Mouse (Mus musculus) intestine, embryonic 15.5 days (tissue): ENCODE measurements around the gene Ppfia2. TPM values are rescaled to one million over a fixed set of nuclear protein-coding genes. Genes with fewer than 3 reads are reported as not detected.

ENCODE experiments used
- ATAC-seq: fragments of 200-750 bp; cut with Nextera tagmentation; 2 replicates; pipeline ENCODE4 v1.8.0; 2017; ENCODE audit warnings: moderate TSS enrichment, moderate library complexity
- H3K27ac ChIP-seq: fragments of 300-500 bp; sonication (generic); 2 replicates; pipeline ENCODE4 v1.5.1; 2015; ENCODE audit warnings: mild to moderate bottlenecking, inconsistent platforms
- H3K27me3 ChIP-seq: fragments of 300-500 bp; sonication (generic); replicated peaks from 2 replicates; pipeline ENCODE4 v1.6.1; 2015; ENCODE audit warnings: inconsistent platforms
- H3K36me3 ChIP-seq: fragments of 300-500 bp; sonication (generic); 2 replicates; pipeline ENCODE4 v1.6.1; 2015; ENCODE audit warnings: inconsistent platforms
- H3K4me1 ChIP-seq: fragments of 300-500 bp; sonication (generic); replicated peaks from 2 replicates; pipeline ENCODE4 v1.6.1; 2015; ENCODE audit warnings: inconsistent platforms
- H3K4me2 ChIP-seq: fragments of 300-500 bp; sonication (generic); replicated peaks from 2 replicates; pipeline ENCODE4 v1.6.1; 2015; ENCODE audit warnings: mild to moderate bottlenecking, inconsistent platforms
- H3K4me3 ChIP-seq: fragments of 300-500 bp; sonication (generic); replicated peaks from 2 replicates; pipeline ENCODE4 v1.5.1; 2015; ENCODE audit warnings: inconsistent platforms
- H3K9ac ChIP-seq: fragments of 300-500 bp; sonication (generic); 2 replicates; pipeline ENCODE4 v1.6.1; 2015; ENCODE audit warnings: inconsistent platforms
- H3K9me3 ChIP-seq: fragments of 300-500 bp; sonication (generic); 2 replicates; pipeline ENCODE4 v1.6.1; 2016; ENCODE audit warnings: inconsistent platforms
- WGBS: fragments of 180-500 bp; shearing (Covaris S2); methylation state at CpG from one replicate; pipeline ENCODE4 v1.1.7; 2015; 5-methylcytosine and 5-hydroxymethylcytosine counted together
- polyA plus RNA-seq: library from polyadenylated mRNA; unstranded; fragments of >200 nt; fragmentation: Nextera tagmentation; extraction: Ambion mirVana; gene quantifications from 2 replicates; pipeline ENCODE4 v1.2.1, GENCODE M21; 2015

Gene Ppfia2
- polyA plus RNA-seq, 1 experiment from 2014 or later: 0.74 TPM

DNA sequence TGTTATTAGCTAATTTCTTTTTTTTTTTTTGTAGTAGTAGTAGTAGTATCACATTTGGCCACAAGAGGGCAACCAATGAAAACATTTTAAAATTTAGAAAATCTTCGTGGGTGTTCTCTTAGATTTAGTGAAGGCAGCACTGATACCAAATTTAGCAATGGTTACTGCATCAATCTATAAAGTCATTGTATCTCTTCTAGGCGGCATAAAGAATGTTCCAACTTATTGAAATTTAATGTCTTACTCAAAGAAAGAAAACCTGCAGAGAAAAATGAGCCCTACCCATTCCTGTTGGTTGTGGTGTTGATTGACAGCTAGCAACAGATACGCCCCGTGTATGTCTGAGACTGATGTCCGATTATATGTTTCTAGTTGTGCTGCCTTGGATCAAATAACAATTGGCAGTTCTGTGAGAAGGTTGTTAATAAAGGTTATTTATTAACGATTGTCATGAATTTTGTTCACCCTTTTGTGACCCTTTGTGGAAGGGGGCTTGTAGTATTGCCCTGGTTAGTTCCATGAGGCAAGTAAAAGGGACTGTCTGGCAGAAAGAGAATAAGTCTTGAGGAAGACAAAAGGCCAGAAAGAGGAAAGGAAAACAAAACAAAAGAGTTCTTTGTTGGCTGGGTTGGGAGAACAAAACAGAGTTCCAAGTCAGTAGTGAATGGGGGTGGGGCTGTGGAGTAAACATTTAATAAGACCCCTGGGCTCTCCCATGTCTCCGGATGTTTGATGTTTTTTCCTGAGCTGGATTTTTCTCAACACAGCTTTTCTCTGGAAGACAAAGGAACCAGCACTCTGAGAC lies 139.2 kb downstream of the Ppfia2 start:
- Histone ChIP-seq H3K9ac (no peak overlapping the region), H3K36me3 (no peaks in the 10 kb centered on the region), H3K27me3 (no peaks in the 10 kb centered on the region), H3K4me3 (no peak overlapping the region), H3K9me3 (no peaks in the 10 kb centered on the region), H3K27ac (no peak overlapping the region), H3K4me1 (no peaks in the 10 kb centered on the region), H3K4me2 (no peak overlapping the region)
- WGBS: 28% methylated on average over 7 of the region's 7 CpGs
- ATAC-seq: peak; percentile 55; the same call in 1 of the 2 replicates

DNA sequence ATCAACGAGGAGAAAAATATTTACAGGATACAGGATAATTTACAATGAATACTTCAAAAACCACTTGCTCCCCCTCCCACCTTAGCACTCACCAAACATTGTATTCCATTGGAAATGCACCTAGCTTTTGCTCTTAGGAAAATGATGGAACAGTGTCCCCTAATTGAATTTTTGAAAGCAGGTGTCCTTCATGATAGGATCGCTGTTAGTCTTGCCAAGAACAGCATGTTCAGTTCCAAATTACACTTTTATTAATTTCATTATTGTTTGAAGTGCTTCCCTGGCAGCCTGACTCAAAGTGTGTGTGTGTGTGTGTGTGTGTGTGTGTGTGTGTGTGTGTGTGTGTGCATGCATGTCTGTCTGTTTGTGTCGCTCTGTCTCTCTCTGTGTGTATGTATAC lies 140.1 kb downstream of the Ppfia2 start:
- Histone ChIP-seq H3K4me1 (no peaks in the 10 kb centered on the region), H3K4me3 (no peak overlapping the region), H3K27me3 (no peaks in the 10 kb centered on the region), H3K4me2 (no peak overlapping the region), H3K9ac (no peak overlapping the region), H3K27ac (no peak overlapping the region), H3K9me3 (no peaks in the 10 kb centered on the region), H3K36me3 (no peaks in the 10 kb centered on the region)
- ATAC-seq: no peak
- 82% methylated on average over 3 of the region's 3 CpGs for WGBS

DNA sequence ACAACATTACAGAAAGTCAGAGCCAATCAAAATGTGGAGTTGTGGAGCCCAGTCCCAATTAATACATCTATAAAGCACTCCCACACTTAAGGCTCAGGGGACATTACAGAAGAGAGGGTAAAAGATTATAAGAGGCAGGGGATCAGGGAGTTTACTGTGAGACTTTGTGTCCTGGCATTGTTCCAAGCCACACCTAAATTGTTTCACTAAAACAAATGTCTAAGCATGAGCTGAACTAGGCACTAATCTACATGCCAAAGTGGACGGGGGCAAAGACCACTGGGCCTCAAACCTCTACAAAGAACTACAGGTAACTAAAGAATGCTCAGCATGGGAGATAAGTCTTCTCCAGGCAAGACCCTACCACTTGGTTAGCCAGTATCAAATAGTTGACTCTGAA lies 148.1 kb downstream of the Ppfia2 start:
- 73% methylated on average over 1 of the region's 1 CpGs for WGBS
- no peaks in the 10 kb centered on the region for H3K9me3 ChIP-seq
- ATAC-seq: peak; percentile 81

DNA sequence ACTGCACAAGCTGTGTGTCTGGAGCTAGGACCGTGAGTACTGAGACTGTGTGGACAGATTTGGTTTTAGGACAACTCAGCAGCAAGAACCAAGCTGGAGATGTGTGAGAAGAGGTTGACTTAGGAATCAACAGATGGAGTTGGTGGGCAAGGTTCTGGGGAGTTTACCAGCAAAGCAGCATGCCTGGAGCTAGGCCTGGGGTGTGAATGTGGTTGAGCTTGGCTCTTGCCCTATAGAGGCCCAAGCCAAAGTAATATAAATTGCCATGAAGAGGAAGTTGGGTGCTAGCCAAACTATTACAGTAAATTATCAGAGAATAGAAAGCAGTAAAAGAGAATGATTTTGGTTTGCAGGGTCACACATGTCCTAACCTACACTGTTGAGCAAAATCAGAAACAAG lies 150.8 kb downstream of the Ppfia2 start:
- ATAC-seq: no peak
- no peaks in the 10 kb centered on the region for H3K27me3 ChIP-seq
- H3K4me1 ChIP-seq: no peaks in the 10 kb centered on the region
- WGBS: 93% methylated on average over 1 of the region's 1 CpGs
- H3K27ac ChIP-seq: no peak overlapping the region
- H3K9me3 ChIP-seq: no peaks in the 10 kb centered on the region
- H3K4me2 ChIP-seq: no peak overlapping the region
- no peaks in the 10 kb centered on the region for H3K36me3 ChIP-seq
- H3K9ac ChIP-seq: no peak overlapping the region
- H3K4me3 ChIP-seq: no peak overlapping the region

More for the DNA sequence above, 148.1 kb downstream of the Ppfia2 start:
- Histone ChIP-seq H3K36me3 (no peaks in the 10 kb centered on the region), H3K27me3 (no peaks in the 10 kb centered on the region), H3K9ac (no peak overlapping the region), H3K4me2 (no peak overlapping the region), H3K27ac (no peak overlapping the region), H3K4me1 (no peaks in the 10 kb centered on the region), H3K4me3 (no peak overlapping the region)

DNA sequence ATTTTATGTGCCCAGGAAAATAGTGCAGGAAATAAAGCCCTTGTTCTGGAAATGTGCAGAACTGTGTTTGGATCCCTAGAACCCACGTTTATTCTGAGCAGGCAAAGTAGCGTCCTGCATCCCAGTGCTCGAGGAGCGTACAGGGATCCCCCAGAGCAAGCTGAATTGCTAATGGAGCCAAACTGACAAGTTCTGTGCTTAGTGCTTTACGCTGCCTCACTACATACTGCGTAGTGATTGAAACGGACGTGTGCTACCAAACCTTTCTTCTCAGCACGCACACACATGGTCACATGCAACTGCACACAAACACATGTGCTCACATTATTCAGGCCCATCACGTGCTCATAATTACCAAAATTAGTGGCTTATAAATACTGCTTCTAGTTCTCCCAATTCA lies 153.2 kb downstream of the Ppfia2 start:
- no peaks in the 10 kb centered on the region for H3K36me3 ChIP-seq
- no peaks in the 10 kb centered on the region for H3K27me3 ChIP-seq
- no peak overlapping the region for H3K9ac ChIP-seq
- ATAC-seq: no peak
- no peak overlapping the region for H3K27ac ChIP-seq
- 82% methylated on average over 10 of the region's 10 CpGs for WGBS
- H3K4me3 ChIP-seq: no peak overlapping the region
- no peaks in the 10 kb centered on the region for H3K4me1 ChIP-seq
- H3K9me3 ChIP-seq: no peaks in the 10 kb centered on the region
- no peak overlapping the region for H3K4me2 ChIP-seq

DNA sequence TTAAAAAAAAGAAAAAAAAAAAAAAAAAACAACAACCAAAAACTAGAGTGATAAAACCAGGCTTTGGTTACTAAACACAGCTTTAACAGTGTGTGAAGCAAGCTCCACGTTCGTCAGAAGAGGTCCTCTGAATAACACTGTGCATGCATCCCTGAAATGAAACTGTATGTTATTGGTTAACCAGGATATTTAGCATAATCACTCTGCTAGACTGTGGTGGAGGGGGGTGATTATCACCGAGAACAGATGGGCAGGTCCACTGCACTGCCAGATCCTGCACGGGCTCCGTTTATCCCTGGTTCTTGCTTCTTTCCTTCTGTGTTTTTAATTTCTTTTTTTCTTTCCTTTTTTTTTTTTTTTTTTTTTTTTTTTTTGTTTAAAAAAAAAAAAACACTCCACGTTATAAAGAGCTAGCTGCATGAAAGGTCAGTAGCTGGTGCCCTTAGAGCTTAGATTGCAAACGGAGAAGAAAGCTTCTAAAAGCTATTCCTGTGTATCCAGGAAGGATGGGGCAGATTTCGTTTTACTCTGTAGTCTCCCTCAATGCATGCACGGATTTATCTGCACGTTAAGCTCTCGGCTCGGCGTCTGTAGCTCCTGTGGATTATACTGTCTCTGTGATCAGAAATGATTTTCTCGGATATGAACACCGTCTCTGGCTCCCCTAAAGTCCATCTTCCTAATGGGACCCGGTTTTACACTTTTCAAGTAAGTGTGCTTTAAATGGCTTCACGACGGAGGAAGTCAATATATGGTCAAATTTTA lies 162.2 kb downstream of the Ppfia2 start:
- no peak overlapping the region for H3K9ac ChIP-seq
- peak overlapping the region; percentile 33 for H3K4me2 ChIP-seq
- H3K4me3 ChIP-seq: 0 out of 2 replicates have a peak overlapping the region, but pooled peaks have one; percentile 6
- H3K4me1 ChIP-seq: no peaks in the 10 kb centered on the region
- H3K27ac ChIP-seq: no peak overlapping the region
- WGBS: 38% methylated on average over 18 of the region's 18 CpGs
- H3K9me3 ChIP-seq: no peaks in the 10 kb centered on the region
- H3K27me3 ChIP-seq: no peaks in the 10 kb centered on the region
- no peaks in the 10 kb centered on the region for H3K36me3 ChIP-seq
- ATAC-seq: peak; percentile 85

DNA sequence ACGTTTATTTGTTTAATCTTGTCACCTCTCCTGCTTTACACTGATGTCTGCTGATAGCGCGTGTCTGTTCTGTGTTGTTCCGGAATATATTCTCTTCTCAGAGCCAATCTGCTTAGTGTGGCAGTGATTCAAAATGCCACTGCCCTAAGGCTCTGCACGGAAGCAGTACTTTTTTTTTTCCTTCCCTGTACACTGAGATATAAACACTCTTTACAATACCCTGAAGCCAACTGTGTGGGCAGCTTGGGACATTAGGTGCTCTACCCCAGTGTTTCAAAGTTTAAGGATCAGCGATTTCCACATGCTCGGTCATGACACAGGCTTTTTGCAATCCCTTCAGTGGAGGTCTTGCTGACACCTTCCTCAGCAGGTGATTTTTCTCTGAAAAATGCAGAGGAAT lies 163.8 kb downstream of the Ppfia2 start:
- Histone ChIP-seq H3K9me3 (no peaks in the 10 kb centered on the region), H3K27ac (no peak overlapping the region), H3K27me3 (no peaks in the 10 kb centered on the region), H3K9ac (no peak overlapping the region), H3K4me3 (no peak overlapping the region), H3K36me3 (no peaks in the 10 kb centered on the region), H3K4me2 (no peak overlapping the region), H3K4me1 (no peaks in the 10 kb centered on the region)
- no peak for ATAC-seq
- 62% methylated on average over 7 of the region's 7 CpGs for WGBS

DNA sequence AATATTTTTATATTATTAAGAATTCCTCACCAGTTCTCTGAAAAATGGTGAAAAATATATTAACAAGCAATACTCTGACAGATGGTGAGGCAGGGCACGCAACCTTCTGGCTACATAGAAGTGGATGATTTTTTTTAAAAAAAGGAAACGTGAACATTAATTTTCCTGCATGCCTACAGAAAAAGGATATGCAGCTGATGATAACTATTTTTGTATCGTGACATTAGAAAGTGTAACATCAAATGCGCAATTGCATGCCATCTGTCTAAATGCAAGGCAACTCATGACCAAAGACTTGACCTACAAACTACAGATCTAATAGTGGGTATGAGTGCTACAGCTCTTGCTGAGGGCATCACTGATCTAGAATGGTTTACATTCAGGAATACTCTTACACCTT lies 182.1 kb downstream of the Ppfia2 start:
- ATAC-seq: no peak
- no peaks in the 10 kb centered on the region for H3K36me3 ChIP-seq
- no peak overlapping the region for H3K4me3 ChIP-seq
- H3K27me3 ChIP-seq: no peaks in the 10 kb centered on the region
- H3K4me2 ChIP-seq: no peak overlapping the region
- no peaks in the 10 kb centered on the region for H3K9me3 ChIP-seq
- no peak overlapping the region for H3K9ac ChIP-seq
- H3K4me1 ChIP-seq: no peaks in the 10 kb centered on the region
- WGBS: 88% methylated on average over 4 of the region's 4 CpGs
- no peak overlapping the region for H3K27ac ChIP-seq

DNA sequence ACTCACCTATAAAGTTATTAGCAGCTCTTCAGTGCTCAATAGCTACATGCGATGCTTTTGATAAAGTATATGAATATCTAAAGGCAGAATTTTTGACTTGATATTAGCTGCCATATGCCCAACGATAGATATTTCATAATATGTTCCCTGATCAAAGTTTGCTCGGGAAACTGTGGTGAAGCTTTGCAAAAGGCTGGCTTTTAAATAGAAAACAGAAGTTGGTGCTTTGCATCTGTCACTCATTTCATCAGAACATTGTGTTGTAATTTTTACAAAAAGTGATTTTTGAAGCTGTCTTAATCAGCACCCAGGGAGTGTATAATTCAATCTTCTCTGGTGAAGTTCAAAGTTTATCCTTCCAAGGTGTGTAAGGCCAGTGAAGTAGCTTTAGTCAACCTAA lies 195.1 kb downstream of the Ppfia2 start:
- Histone ChIP-seq H3K9ac (no peak overlapping the region), H3K9me3 (no peaks in the 10 kb centered on the region), H3K36me3 (no peaks in the 10 kb centered on the region), H3K4me3 (no peak overlapping the region), H3K4me1 (no peaks in the 10 kb centered on the region), H3K27me3 (no peaks in the 10 kb centered on the region), H3K27ac (no peak overlapping the region), H3K4me2 (no peak overlapping the region)
- no peak for ATAC-seq
- WGBS: 92% methylated on average over 3 of the region's 3 CpGs

DNA sequence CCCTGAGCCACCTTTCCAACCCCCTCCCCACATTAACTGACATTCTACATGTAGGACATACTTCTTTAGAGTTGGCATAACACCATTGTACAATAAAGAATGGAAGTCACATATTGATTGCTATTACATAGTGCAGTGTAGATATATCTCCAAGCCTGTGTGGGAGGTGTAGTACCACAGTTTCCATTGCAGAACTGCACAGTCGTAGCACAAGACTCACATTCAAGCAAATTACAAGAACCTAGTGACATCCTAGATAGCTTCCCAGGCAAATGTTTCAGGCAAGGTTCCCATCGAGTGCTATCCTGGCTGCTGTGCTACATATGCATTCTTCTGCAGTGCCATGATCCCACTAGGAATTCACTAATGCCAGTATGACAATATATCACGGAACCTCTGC lies 200.0 kb downstream of the Ppfia2 start:
- Histone ChIP-seq H3K4me2 (no peak overlapping the region), H3K27me3 (no peaks in the 10 kb centered on the region), H3K27ac (no peak overlapping the region), H3K36me3 (no peaks in the 10 kb centered on the region), H3K9ac (no peak overlapping the region), H3K4me1 (no peaks in the 10 kb centered on the region), H3K9me3 (no peaks in the 10 kb centered on the region), H3K4me3 (no peak overlapping the region)
- WGBS: 82% methylated on average over 3 of the region's 3 CpGs
- ATAC-seq: no peak

DNA sequence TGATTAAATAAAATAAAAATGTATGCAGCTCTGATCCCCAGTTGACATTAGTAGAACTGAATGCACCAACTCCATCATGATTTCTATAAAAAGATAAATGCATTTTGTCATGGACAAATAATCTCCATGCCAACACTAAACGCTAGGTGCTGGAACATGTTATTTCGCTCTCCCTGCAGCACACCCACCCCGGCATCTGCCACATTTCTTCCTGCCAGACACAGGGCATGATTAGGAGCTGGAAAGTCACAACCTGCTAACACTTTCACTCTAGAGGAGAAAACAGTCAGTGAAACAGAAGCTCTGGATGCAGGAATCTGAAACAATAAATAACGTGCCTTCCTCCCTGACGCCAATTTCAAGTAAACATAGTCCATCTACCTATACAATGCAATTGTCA lies 211.3 kb downstream of the Ppfia2 start:
- Histone ChIP-seq H3K9me3 (no peaks in the 10 kb centered on the region), H3K9ac (no peak overlapping the region), H3K36me3 (no peaks in the 10 kb centered on the region), H3K27me3 (no peaks in the 10 kb centered on the region), H3K4me2 (no peak overlapping the region), H3K4me3 (no peak overlapping the region), H3K4me1 (no peaks in the 10 kb centered on the region), H3K27ac (no peak overlapping the region)
- WGBS: 80% methylated on average over 5 of the region's 5 CpGs
- no peak for ATAC-seq

DNA sequence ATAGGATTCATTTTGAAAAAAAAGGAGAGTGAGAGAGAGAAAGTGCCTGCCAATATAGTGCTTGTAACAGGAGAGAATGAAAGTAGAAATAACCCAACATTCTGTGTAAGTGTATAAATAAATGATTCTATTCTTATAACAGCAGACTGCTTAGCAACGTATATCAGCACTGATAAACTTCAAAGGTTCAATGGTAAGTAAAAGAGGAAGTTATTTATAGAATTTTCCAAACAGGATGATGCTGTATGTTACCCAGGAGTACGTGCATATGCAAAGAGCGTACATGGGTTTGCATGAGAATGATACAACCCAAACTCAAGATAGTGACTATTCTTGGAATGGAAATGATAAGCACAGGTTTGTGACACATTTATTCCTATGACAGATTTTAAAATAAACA lies 215.4 kb downstream of the Ppfia2 start:
- Histone ChIP-seq H3K27ac (no peak overlapping the region), H3K4me2 (no peak overlapping the region), H3K36me3 (no peaks in the 10 kb centered on the region), H3K4me1 (no peaks in the 10 kb centered on the region), H3K4me3 (no peak overlapping the region), H3K27me3 (no peaks in the 10 kb centered on the region), H3K9ac (no peak overlapping the region), H3K9me3 (no peaks in the 10 kb centered on the region)
- ATAC-seq: no peak
- 67% methylated on average over 3 of the region's 3 CpGs for WGBS

DNA sequence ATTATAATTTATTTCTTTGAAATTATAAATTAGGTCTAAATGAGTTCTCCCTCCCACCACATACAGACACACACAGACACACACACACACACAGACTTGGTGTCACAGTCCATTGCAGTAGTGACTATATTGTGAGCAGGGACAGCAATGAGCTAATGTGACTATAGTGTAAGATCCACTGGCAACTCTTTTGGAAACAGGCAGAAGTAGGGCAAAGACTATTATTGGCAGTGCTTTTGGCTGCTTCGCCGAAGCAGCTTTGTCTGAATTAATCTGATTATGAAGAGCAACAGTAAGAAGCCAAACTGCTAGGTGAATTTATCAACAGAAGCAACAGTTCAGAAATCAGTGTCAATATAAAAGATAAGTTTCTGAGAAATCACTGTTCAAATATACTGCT lies 249.8 kb downstream of the Ppfia2 start:
- WGBS: 77% methylated on average over 2 of the region's 2 CpGs

More for the DNA sequence above, 249.8 kb downstream of the Ppfia2 start:
- H3K36me3 ChIP-seq: no peaks in the 10 kb centered on the region
- no peak overlapping the region for H3K27ac ChIP-seq
- no peaks in the 10 kb centered on the region for H3K4me1 ChIP-seq
- ATAC-seq: no peak
- H3K27me3 ChIP-seq: no peaks in the 10 kb centered on the region
- no peak overlapping the region for H3K4me2 ChIP-seq
- H3K9ac ChIP-seq: no peak overlapping the region
- H3K9me3 ChIP-seq: no peaks in the 10 kb centered on the region
- H3K4me3 ChIP-seq: no peak overlapping the region
